Mouse (Mus musculus): ENCODE data around the gene Tmem120b. TPM values are rescaled to one million over a fixed set of nuclear protein-coding genes. Genes with fewer than 3 reads are reported as not detected.

Tmem120b gene
- total and polyA plus RNA-seq, 3 experiments = 5.6 to 6.8 TPM; not detected in 1

- Histone ChIP-seq H3K4me1 (ENCODE audit: control insufficient read depth in 1 of 2, insufficient read depth in 2 of 2, low read length in 2 of 2) (peaks cover 0 to 21% of the 10 kb centered on the region in 2 experiments; a peak in 3 of 4 replicates), H3K36me3 (ENCODE audit: control insufficient read depth in 1 of 2, insufficient read depth in 2 of 2, low read length in 2 of 2) (peaks cover 2 to 25% of the 10 kb centered on the region in 2 experiments; a peak in 3 of 4 replicates), H3K27me3 (ENCODE audit: control insufficient read depth in 1 of 2, insufficient read depth in 2 of 2, low read length in 2 of 2) (no peaks in the 10 kb centered on the region), H3K79me2 (ENCODE audit: control insufficient read depth, insufficient read depth, low read length, poor library complexity) (peaks cover 79% of the 10 kb centered on the region), H3K9me3 (replicated peaks; ENCODE audit: insufficient read depth, low read length) (no peaks in the 10 kb centered on the region), H3K4me3 (ENCODE audit: control insufficient read depth in 1 of 2, insufficient read depth in 1 of 2, low read depth in 2 of 2, low read length in 2 of 2) (no peak overlapping the region), H3K9ac (ENCODE audit: control insufficient read depth, low read depth, low read length, poor library complexity, severe bottlenecking) (no peak overlapping the region), H3K27ac (ENCODE audit: control insufficient read depth, low read depth, low read length) (no peak overlapping the region)
- TF ChIP-seq BHLHE40 (IDR thresholded peaks at IDR 0.05; ENCODE audit: borderline replicate concordance, low read depth, low read length) (no peak), ZC3H11A (IDR thresholded peaks at IDR 0.05; ENCODE audit: low read depth, low read length) (no peak), GATA1 (IDR thresholded peaks at IDR 0.05; ENCODE audit: low read depth, low read length) (no peak), RCOR1 (IDR thresholded peaks at IDR 0.05; ENCODE audit: low read depth, low read length) (no peak), ZNF384 (IDR thresholded peaks at IDR 0.05; ENCODE audit: low read depth, low read length) (no peak), ETS1 (IDR thresholded peaks at IDR 0.05; ENCODE audit: low read depth, low read length) (no peak)
- DNase-seq (ENCODE audit: low read depth, low spot score) = no peak
Measured at GRCm38 (mm10) chr5:123146357-123146756, 78.1 kb downstream of the Tmem120b start.

GRCm38 (mm10) chr5:123147569-123147968 lies 79.4 kb downstream of the Tmem120b start:
- Histone ChIP-seq H3K9me3 (replicated peaks; ENCODE audit: insufficient read depth, low read length) (no peaks in the 10 kb centered on the region), H3K36me3 (ENCODE audit: control insufficient read depth in 1 of 2, insufficient read depth in 2 of 2, low read length in 2 of 2) (peaks cover 2 to 26% of the 10 kb centered on the region in 2 experiments; a peak in 3 of 4 replicates), H3K79me2 (ENCODE audit: control insufficient read depth, insufficient read depth, low read length, poor library complexity) (peaks cover 70% of the 10 kb centered on the region), H3K9ac (ENCODE audit: control insufficient read depth, low read depth, low read length, poor library complexity, severe bottlenecking) (no peak overlapping the region), H3K27me3 (ENCODE audit: control insufficient read depth in 1 of 2, insufficient read depth in 2 of 2, low read length in 2 of 2) (no peaks in the 10 kb centered on the region), H3K4me3 (ENCODE audit: control insufficient read depth in 1 of 2, insufficient read depth in 1 of 2, low read depth in 2 of 2, low read length in 2 of 2) (no peak overlapping the region), H3K4me1 (ENCODE audit: control insufficient read depth in 1 of 2, insufficient read depth in 2 of 2, low read length in 2 of 2) (peaks cover 0 to 21% of the 10 kb centered on the region in 2 experiments; a peak in 3 of 4 replicates), H3K27ac (ENCODE audit: control insufficient read depth, low read depth, low read length) (no peak overlapping the region)
- no peak for TF ChIP-seq USF2 (IDR thresholded peaks at IDR 0.05; ENCODE audit: borderline replicate concordance in 1 of 2, insufficient read depth in 1 of 2, low read depth in 1 of 2, low read length in 2 of 2)
- no peak for TF ChIP-seq ELF1 (IDR thresholded peaks at IDR 0.05; ENCODE audit: low read depth, low read length)
- TF ChIP-seq MYB (IDR thresholded peaks at IDR 0.05; ENCODE audit: low read depth, low read length) = no peak
- TF ChIP-seq MXI1 (IDR thresholded peaks at IDR 0.05; ENCODE audit: low read depth, low read length) = no peak
- TF ChIP-seq CTCF (IDR thresholded peaks at IDR 0.05 in 2 of 3, conservative IDR thresholded peaks at IDR 0.05 in 1 of 3; ENCODE audit: control insufficient read depth in 1 of 3, insufficient read depth in 1 of 3, low read depth in 2 of 3, low read length in 3 of 3, poor library complexity in 1 of 3, severe bottlenecking in 1 of 3) = no peak
- no peak for TF ChIP-seq UBTF (IDR thresholded peaks at IDR 0.05; ENCODE audit: borderline replicate concordance, insufficient read depth, low read depth, low read length)
- TF ChIP-seq GABPA (IDR thresholded peaks at IDR 0.05; ENCODE audit: low read depth, low read length) = no peak
- TF ChIP-seq GATA1 (IDR thresholded peaks at IDR 0.05; ENCODE audit: low read depth, low read length) = no peak
- no peak for TF ChIP-seq ZNF384 (IDR thresholded peaks at IDR 0.05; ENCODE audit: low read depth, low read length)
- no peak for TF ChIP-seq ZMIZ1 (IDR thresholded peaks at IDR 0.05; ENCODE audit: low read depth, low read length)
- TF ChIP-seq RAD21 (IDR thresholded peaks at IDR 0.05; ENCODE audit: low read depth, low read length) = no peak
- no peak for TF ChIP-seq MAFK (IDR thresholded peaks at IDR 0.05; ENCODE audit: borderline replicate concordance, low read depth, low read length)
- no peak for TF ChIP-seq MEF2A (IDR thresholded peaks at IDR 0.05; ENCODE audit: extremely low read depth, insufficient replicate concordance, low read depth, low read length, poor library complexity, severe bottlenecking)
- TF ChIP-seq RCOR1 (IDR thresholded peaks at IDR 0.05; ENCODE audit: low read depth, low read length) = no peak
- no peak for TF ChIP-seq POLR2AphosphoS5 (IDR thresholded peaks at IDR 0.05; ENCODE audit: borderline replicate concordance, low read depth, low read length)
- no peak for TF ChIP-seq CHD2 (IDR thresholded peaks at IDR 0.05; ENCODE audit: low read length)
- no peak for DNase-seq (ENCODE audit: low read depth, low spot score)
